Mouse (Mus musculus): ENCODE data around the gene Arsa. TPM values are rescaled to one million over a fixed set of nuclear protein-coding genes. Genes with fewer than 3 reads are reported as not detected.

Gene Arsa
- 10 to 100 TPM; 30.6 to 31.7 TPM for total RNA-seq (2021)
- long read RNA-seq, experiment 1, partial matches to known transcripts = 20 of 33 reads
- long read RNA-seq, experiment 1, other reads (novel, unspliced or antisense) = 12 of 33 reads
- long read RNA-seq, experiment 2, partial matches to known transcripts = 9 of 13 reads
- long read RNA-seq, experiment 2, other reads (novel, unspliced or antisense) = 4 of 13 reads

DNA sequence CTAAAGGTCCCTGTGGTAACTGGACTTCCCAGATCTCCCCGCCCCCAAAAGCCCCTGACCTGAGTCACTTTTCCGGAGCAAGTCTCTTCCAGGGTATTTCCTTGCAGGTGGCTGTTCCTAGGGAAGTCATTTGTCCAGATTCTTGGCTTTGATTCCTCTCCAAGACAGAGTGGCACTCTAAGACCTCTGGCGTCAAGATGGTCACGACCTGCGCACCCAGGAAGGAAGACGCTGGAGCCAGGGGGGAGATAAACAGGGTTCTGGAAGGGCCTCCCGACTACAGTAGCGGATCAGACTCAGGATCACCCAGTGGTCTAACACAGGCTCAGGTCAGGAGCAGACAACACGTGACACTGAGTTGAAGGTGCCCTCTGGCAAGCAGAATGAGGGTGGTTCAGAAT lies at the start of gene Arsa:
Arsa (minus strand) TSS at position 335 of the 401 bp plus-strand sequence.
- no peak for DNase-seq (ENCODE audit: low spot score in 2 of 2)

GRCm38 (mm10) chr15:89526776-89527325 lies 49.6 kb upstream of the Arsa start:
- no peak for DNase-seq (ENCODE audit: low spot score in 2 of 2)

DNA sequence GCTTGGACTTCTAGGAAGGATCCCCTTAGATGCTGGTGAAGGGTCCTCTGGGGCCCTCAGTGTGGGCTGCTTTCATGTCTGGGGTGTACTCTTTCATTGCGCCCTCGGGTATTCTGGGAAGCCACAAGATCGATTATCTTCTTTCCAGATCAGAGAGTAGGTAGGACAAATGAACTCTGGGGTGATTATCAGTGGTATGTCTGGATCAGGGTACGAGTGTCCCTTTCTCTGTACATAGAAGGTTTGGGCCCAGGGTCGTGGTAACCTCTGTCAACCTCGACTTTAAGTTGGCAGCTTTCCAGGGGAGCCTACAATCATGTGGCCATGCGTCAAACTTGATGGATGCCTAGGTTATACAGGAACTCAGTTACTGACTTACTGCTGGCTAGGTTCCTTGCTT lies 48.7 kb upstream of the Arsa start:
- no peak for DNase-seq (ENCODE audit: low spot score in 2 of 2)

- no peak for DNase-seq (ENCODE audit: low spot score in 2 of 2)
Observed at GRCm38 (mm10) chr15:89525464-89525863, 48.2 kb upstream of the Arsa start.

GRCm38 (mm10) chr15:89524611-89525415 lies 47.6 kb upstream of the Arsa start:
- DNase-seq (ENCODE audit: low spot score in 2 of 2) = no peak

DNA sequence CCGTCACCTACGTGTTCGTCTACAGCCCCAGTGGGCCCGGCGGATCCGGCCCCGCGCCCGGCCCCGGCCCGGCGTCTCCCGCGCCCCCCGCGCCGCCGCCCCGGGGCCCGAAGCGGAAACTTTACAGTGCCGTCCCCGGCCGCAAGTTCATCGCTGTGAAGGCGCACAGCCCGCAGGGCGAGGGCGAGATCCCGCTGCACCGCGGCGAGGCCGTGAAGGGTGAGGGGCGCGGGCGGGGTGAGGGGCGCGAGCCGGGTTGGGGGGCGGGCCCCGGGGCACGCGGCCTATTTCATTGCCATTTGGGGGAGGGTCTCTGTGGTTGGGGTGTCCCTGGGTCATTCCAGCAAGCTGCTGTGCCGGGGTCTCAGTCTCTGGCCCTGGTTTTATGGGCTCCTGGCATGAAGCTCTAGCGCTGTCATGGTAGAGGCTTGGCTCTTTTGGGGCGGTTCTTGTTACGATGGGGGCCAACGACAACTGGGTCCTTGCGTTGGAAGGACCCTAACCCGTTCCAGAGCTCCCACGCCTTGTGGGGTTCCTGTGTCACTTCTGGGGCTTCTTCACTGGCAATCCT lies 46.9 kb upstream of the Arsa start:
- DNase-seq (ENCODE audit: low spot score in 2 of 2) = no peak

GRCm38 (mm10) chr15:89523283-89523832 lies 46.1 kb upstream of the Arsa start:
- DNase-seq (ENCODE audit: low spot score in 2 of 2) = no peak

- no peak for DNase-seq (ENCODE audit: low spot score in 2 of 2)
Observed at GRCm38 (mm10) chr15:89522566-89523282, 45.5 kb upstream of the Arsa start.

DNA sequence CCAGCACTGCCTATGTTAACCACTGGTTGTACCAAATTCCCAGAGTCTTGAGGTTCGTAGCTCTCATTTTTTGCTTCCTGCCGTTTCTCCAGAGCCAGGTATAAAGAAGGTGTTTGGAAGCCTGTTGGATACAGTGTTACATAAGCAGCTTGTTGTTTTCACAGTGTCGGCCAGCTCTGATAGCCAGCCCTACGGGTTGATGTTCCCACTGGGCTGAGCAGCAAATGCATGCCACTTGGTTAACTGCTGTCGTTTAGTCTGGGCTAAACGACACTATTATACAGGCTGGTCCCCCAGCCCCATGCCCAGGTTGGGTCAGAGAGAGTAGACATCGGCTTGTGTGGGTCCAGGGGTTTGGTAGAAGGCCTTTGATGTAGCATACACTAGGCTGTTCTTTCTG lies 44.7 kb upstream of the Arsa start:
- no peak for DNase-seq (ENCODE audit: low spot score in 2 of 2)

DNA sequence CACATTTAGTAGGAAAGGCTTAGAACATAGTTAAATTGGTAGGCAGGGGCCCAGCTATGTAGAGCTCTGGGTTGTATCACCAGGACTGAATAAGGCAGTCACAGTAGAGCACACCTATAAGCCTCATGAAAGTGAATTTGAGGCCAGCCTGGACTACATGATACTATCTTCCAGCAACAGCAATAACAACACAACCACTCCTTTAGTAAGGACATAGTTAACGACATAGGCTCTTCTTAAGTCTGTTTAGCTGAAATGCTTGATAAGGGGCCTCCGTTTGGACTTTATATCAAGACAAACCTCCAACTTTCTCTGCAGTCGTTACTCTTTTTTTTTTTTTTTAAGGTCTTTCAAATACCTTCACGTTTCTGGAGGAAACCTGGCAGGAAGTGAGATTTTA lies 35.5 kb upstream of the Arsa start:
- no peak for DNase-seq (ENCODE audit: low spot score in 2 of 2)

- DNase-seq (ENCODE audit: low spot score in 2 of 2) = no peak
Observed at GRCm38 (mm10) chr15:89507751-89508150, 30.5 kb upstream of the Arsa start.

DNA sequence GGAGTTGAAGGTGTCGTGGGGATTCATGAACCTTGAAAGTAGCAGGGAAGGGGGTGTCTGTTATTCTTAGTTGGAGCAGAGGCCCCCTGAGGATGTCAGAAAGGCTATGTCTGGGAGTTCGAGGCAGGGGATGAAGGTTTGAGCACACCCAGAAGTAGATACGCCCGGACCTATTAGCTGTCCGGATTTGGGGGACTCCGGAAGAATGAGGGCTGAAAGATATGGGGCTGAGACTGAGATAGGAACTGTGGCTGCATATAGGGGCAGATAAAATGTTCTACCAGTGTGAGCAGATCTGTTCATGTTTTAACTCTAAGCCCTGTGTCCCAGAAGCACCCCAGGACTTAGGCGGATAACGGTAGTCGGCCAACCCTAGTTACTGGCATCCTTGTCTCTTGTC lies 27.6 kb upstream of the Arsa start:
- DNase-seq (ENCODE audit: low spot score in 2 of 2) = no peak

DNA sequence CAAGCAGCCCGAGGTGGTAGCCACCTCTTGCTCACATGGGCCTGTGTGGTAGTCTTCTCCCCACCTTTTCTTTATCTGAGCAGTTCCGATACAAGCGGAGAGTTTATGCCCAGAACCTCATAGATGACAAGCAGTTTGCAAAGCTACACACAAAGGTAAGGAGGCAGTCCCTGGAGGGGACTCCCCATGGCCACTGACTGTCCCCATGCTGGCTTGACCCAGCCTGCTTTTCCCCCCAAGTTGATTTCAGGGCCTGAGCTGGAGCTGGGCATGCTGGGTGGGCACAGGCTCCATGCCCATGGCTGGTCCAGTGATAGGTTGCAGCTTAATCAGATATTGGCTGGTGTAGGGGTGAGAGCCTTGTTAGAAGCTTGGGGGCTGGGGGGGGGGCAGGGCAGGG lies 24.1 kb upstream of the Arsa start:
- no peak for DNase-seq (ENCODE audit: low spot score in 2 of 2)

DNA sequence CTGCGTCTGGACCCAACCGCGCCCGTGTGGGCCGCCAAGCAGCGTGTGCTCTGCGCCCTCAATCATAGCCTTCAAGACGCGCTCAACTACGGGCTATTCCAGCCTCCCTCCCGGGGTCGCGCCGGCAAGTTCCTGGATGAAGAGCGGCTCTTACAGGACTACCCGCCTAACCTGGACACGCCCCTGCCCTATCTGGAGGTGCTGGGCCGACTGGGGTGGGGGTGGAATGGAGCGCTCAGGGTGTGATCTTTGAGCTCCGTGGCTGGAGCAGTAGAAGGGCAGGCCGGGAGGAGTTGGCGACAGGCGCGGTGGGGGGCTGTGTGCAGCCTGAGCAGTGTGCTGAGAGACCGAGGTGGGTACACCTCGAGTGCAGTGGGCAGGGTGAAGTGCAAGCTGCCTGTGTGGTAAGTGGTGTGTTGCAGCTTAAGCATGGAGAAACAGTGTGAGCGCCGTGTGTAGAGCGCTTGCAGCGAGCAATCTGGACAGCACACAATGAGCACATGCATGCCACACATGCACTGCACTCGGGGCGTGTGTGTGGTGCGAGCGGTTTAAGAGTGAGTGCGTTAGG lies 23.1 kb upstream of the Arsa start:
- peak in 1 of 2 experiments; percentile 37 for DNase-seq (ENCODE audit: low spot score in 2 of 2)

GRCm38 (mm10) chr15:89499784-89500220 lies 22.6 kb upstream of the Arsa start:
- peak; percentile 45 to 71 for DNase-seq (ENCODE audit: low spot score in 2 of 2)

DNA sequence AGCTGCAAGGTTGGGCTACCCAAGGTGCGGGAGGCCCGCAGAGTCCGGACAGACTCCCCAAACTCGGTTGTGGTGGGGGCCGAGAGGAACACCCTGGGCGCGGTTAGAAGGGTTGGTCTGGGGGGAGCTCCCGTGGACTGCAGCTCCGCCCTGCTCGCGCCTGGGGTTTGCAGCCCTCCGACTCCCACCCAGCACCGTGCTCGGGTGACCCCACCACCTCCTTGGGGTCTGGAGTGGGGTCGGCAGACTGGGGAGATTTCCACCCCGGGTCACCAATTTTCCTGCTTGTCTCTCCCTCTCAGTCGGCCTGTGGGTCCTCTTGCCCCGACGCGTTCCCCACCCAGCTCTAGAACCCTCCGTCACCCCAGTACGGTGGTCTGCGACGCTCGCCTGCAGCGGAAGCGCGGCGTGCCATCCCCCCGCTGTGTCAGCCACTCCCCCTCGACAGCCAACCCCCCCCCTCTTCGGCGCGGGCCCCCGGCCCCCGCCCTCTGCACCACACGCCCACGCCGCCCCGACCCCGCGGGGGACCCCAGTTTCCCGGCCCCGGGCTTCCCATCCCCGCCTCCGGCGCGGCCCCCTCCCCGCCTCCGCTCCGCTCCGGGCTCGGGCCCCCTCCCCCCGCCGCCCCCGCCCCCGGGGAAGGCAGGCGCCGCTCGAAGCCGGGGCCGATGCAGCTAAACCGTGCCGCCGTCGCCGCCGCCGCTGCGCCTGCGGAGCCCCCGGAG lies 21.9 kb upstream of the Arsa start, which contains the start of gene Shank3:
Shank3 (plus strand) TSS at position 663 of the 728 bp plus-strand sequence.
- DNase-seq (ENCODE audit: low spot score in 2 of 2) = no peak

- peak; percentile 81 to 91 for DNase-seq (ENCODE audit: low spot score in 2 of 2)
Observed at GRCm38 (mm10) chr15:89498049-89498960, 21.1 kb upstream of the Arsa start.

- no peak for DNase-seq (ENCODE audit: low spot score in 2 of 2)
Observed at GRCm38 (mm10) chr15:89497391-89498048, 20.3 kb upstream of the Arsa start.

All from left cerebral cortex, adult 18-20 months (tissue).